Mouse (Mus musculus): Measurements from ENCODE around the gene Nkx2-5.

Nkx2-5 gene

GRCm38 (mm10) chr17:26864343-26864742, 19.5 kb upstream of the Nkx2-5 start:
- no peak for TF ChIP-seq GATA4 (IDR thresholded peaks at IDR 0.05; ENCODE audit: insufficient replicate concordance, low read length)

GRCm38 (mm10) chr17:26861793-26862192, 17.0 kb upstream of the Nkx2-5 start:
- no peak for TF ChIP-seq GATA4 (IDR thresholded peaks at IDR 0.05; ENCODE audit: insufficient replicate concordance, low read length)

GRCm38 (mm10) chr17:26861383-26861782, 16.6 kb upstream of the Nkx2-5 start:
- TF ChIP-seq GATA4 (IDR thresholded peaks at IDR 0.05; ENCODE audit: insufficient replicate concordance, low read length), result no peak

- TF ChIP-seq GATA4 (IDR thresholded peaks at IDR 0.05; ENCODE audit: insufficient replicate concordance, low read length), result no peak
Observed at GRCm38 (mm10) chr17:26860906-26861305, 16.1 kb upstream of the Nkx2-5 start.

- TF ChIP-seq GATA4 (IDR thresholded peaks at IDR 0.05; ENCODE audit: insufficient replicate concordance, low read length), result no peak
Observed at GRCm38 (mm10) chr17:26852262-26852661, 7.5 kb upstream of the Nkx2-5 start.

- no peak for TF ChIP-seq GATA4 (IDR thresholded peaks at IDR 0.05; ENCODE audit: insufficient replicate concordance, low read length)
Observed at GRCm38 (mm10) chr17:26851136-26851460, 6.3 kb upstream of the Nkx2-5 start.

- peak; percentile 31; the same call in 1 of the 2 replicates for TF ChIP-seq GATA4 (IDR thresholded peaks at IDR 0.05; ENCODE audit: insufficient replicate concordance, low read length)
Observed at GRCm38 (mm10) chr17:26850358-26851135, 5.7 kb upstream of the Nkx2-5 start.

- no peak for TF ChIP-seq GATA4 (IDR thresholded peaks at IDR 0.05; ENCODE audit: insufficient replicate concordance, low read length)
Observed at GRCm38 (mm10) chr17:26849746-26850357, 5.0 kb upstream of the Nkx2-5 start.

- no peak for TF ChIP-seq GATA4 (IDR thresholded peaks at IDR 0.05; ENCODE audit: insufficient replicate concordance, low read length)
Observed at GRCm38 (mm10) chr17:26849106-26849745, 4.4 kb upstream of the Nkx2-5 start.

GRCm38 (mm10) chr17:26848236-26848635, 3.4 kb upstream of the Nkx2-5 start:
- TF ChIP-seq GATA4 (IDR thresholded peaks at IDR 0.05; ENCODE audit: insufficient replicate concordance, low read length), result no peak

GRCm38 (mm10) chr17:26847801-26848200, 3.0 kb upstream of the Nkx2-5 start:
- no peak for TF ChIP-seq GATA4 (IDR thresholded peaks at IDR 0.05; ENCODE audit: insufficient replicate concordance, low read length)

GRCm38 (mm10) chr17:26846411-26846810, 1.6 kb upstream of the Nkx2-5 start:
- TF ChIP-seq GATA4 (IDR thresholded peaks at IDR 0.05; ENCODE audit: insufficient replicate concordance, low read length), result no peak

GRCm38 (mm10) chr17:26845149-26846050, 591 bp upstream of the Nkx2-5 start:
- TF ChIP-seq GATA4 (IDR thresholded peaks at IDR 0.05; ENCODE audit: insufficient replicate concordance, low read length), result no peak

GRCm38 (mm10) chr17:26844371-26844851, 398 bp downstream of the Nkx2-5 start:
- no peak for TF ChIP-seq GATA4 (IDR thresholded peaks at IDR 0.05; ENCODE audit: insufficient replicate concordance, low read length)

GRCm38 (mm10) chr17:26843696-26844236, 1.0 kb downstream of the Nkx2-5 start:
- TF ChIP-seq GATA4 (IDR thresholded peaks at IDR 0.05; ENCODE audit: insufficient replicate concordance, low read length), result no peak

All from liver, adult (tissue).